Mouse (Mus musculus) liver, embryonic 14.5 days (tissue): ENCODE measurements at regions not wholly inside any gene's neighbourhood (a gene's known extent, or its start where the extent isn't known, plus 50 kb on each side); places are given as distances from the start of the nearest gene placed in this dataset.

ENCODE experiments used
- ATAC-seq: fragments of 200-750 bp; cut with Nextera tagmentation; 2 replicates; pipeline ENCODE4 v1.8.0; 2017; ENCODE audit warnings: moderate number of reproducible peaks, mild to moderate bottlenecking, moderate library complexity; ENCODE audit not compliant: insufficient read depth
- DNase-seq, 3 experiments: peaks; one replicate each; pipeline ENCODE4 v3.0.0-alpha.2; 2012 to 2013; ENCODE audit warnings: low read depth in 3 of 3, low spot score in 3 of 3
- H3K27ac ChIP-seq: fragments of 300-500 bp; sonication (generic); 2 replicates; pipeline ENCODE4 v1.5.1; 2014; ENCODE audit warnings: moderate library complexity, mild to moderate bottlenecking, control low read depth, inconsistent platforms
- H3K27me3 ChIP-seq: fragments of 300-500 bp; sonication (generic); 2 replicates; pipeline ENCODE4 v1.6.1; 2014; ENCODE audit warnings: mild to moderate bottlenecking, low read length, moderate library complexity; ENCODE audit not compliant: control insufficient read depth, insufficient read depth
- H3K36me3 ChIP-seq: fragments of 300-500 bp; sonication (generic); replicated peaks from 2 replicates; pipeline ENCODE4 v1.6.1; 2014; ENCODE audit warnings: low read depth; ENCODE audit not compliant: control insufficient read depth, insufficient read depth
- H3K4me1 ChIP-seq, 2 experiments: fragments of 200-500 bp in 1 of 2; fragments of 300-500 bp in 1 of 2; sonication (generic) in 1 of 2; replicated peaks; 2 replicates each; pipeline ENCODE4 v1.6.1; 2012 to 2014; ENCODE audit warnings: antibody characterized with exemption in 1 of 2, inconsistent platforms in 1 of 2, low read length in 1 of 2; ENCODE audit not compliant: control insufficient read depth in 2 of 2, insufficient read depth in 2 of 2
- H3K4me2 ChIP-seq: fragments of 300-500 bp; sonication (generic); 2 replicates; pipeline ENCODE4 v1.6.1; 2014; ENCODE audit warnings: low read depth, mild to moderate bottlenecking, control low read depth, moderate library complexity
- H3K4me3 ChIP-seq, 2 experiments: fragments of 200-500 bp in 1 of 2; fragments of 300-500 bp in 1 of 2; sonication (generic) in 1 of 2; 2 replicates each; pipeline ENCODE4 v1.5.1; 2012 to 2014; ENCODE audit warnings: low read depth in 2 of 2, low read length in 2 of 2, mild to moderate bottlenecking in 2 of 2, control low read depth in 1 of 2, inconsistent platforms in 1 of 2, moderate library complexity in 1 of 2; ENCODE audit not compliant: insufficient read depth in 1 of 2
- H3K9ac ChIP-seq: fragments of 300-500 bp; sonication (generic); replicated peaks from 2 replicates; pipeline ENCODE4 v1.6.1; 2014; ENCODE audit warnings: mild to moderate bottlenecking, control low read depth, moderate library complexity
- H3K9me3 ChIP-seq: fragments of 300-500 bp; sonication (generic); 2 replicates; pipeline ENCODE4 v1.6.1; 2016; ENCODE audit warnings: low read length, mixed read lengths; ENCODE audit not compliant: control insufficient read depth
- CTCF ChIP-seq: IDR thresholded peaks from 2 replicates; pipeline ENCODE4 v1.5.1; 2016; ENCODE audit warnings: antibody characterized with exemption, low read depth, control low read depth
- EP300 ChIP-seq: IDR thresholded peaks from 2 replicates; pipeline ENCODE4 v1.6.1; 2016; ENCODE audit warnings: antibody characterized with exemption, low read depth
- WGBS: fragments of 180-500 bp; shearing (Covaris S2); extraction: QIAGEN DNeasy Blood & Tissue Kit; methylation state at CpG from one replicate; pipeline ENCODE4 v1.1.7; 2014; ENCODE audit not compliant: insufficient replicate concordance; 5-methylcytosine and 5-hydroxymethylcytosine counted together

GRCm38 (mm10) chr6:81765831-81766230 lies 157.6 kb upstream of the Gcfc2 start:
- no peak for DNase-seq
- no peak overlapping the region for H3K4me2 ChIP-seq
- no peaks in the 10 kb centered on the region for H3K4me1 ChIP-seq
- no peak for ATAC-seq
- H3K27ac ChIP-seq: no peak overlapping the region
- 77% methylated on average over 7 of the region's 7 CpGs for WGBS
- H3K36me3 ChIP-seq: no peaks in the 10 kb centered on the region
- no peak for TF ChIP-seq CTCF
- no peak for TF ChIP-seq EP300
- H3K27me3 ChIP-seq: no peaks in the 10 kb centered on the region
- no peaks in the 10 kb centered on the region for H3K9me3 ChIP-seq
- H3K4me3 ChIP-seq: no peak overlapping the region
- H3K9ac ChIP-seq: no peak overlapping the region

DNA sequence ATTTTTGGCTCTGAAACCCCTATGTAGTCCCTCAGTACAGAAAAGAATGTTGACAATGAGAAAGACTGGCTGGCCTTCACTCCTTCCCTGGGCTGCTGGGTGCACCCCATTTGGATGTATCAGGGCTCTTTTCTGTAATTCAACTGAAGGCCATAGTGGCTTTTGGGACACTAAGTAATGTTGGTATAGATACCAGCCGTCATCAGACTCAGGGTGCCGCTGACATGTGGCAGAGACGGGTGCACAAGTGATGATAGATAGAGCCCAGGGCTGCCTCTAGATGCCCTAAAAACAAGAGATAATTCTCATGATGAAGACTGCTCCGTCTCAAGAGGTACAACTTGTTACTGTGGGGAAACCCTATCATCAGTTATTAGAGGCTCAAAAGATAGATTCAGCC lies 156.7 kb upstream of the Gcfc2 start:
- H3K27me3 ChIP-seq: no peaks in the 10 kb centered on the region
- H3K9me3 ChIP-seq: no peaks in the 10 kb centered on the region
- ATAC-seq (no peak), DNase-seq (no peak)
- no peak overlapping the region for H3K4me2 ChIP-seq
- WGBS: 57% methylated on average over 4 of the region's 4 CpGs
- no peak for TF ChIP-seq CTCF
- no peak for TF ChIP-seq EP300
- no peaks in the 10 kb centered on the region for H3K4me1 ChIP-seq
- H3K9ac ChIP-seq: no peak overlapping the region
- H3K27ac ChIP-seq: no peak overlapping the region
- H3K4me3 ChIP-seq: no peak overlapping the region
- no peaks in the 10 kb centered on the region for H3K36me3 ChIP-seq

DNA sequence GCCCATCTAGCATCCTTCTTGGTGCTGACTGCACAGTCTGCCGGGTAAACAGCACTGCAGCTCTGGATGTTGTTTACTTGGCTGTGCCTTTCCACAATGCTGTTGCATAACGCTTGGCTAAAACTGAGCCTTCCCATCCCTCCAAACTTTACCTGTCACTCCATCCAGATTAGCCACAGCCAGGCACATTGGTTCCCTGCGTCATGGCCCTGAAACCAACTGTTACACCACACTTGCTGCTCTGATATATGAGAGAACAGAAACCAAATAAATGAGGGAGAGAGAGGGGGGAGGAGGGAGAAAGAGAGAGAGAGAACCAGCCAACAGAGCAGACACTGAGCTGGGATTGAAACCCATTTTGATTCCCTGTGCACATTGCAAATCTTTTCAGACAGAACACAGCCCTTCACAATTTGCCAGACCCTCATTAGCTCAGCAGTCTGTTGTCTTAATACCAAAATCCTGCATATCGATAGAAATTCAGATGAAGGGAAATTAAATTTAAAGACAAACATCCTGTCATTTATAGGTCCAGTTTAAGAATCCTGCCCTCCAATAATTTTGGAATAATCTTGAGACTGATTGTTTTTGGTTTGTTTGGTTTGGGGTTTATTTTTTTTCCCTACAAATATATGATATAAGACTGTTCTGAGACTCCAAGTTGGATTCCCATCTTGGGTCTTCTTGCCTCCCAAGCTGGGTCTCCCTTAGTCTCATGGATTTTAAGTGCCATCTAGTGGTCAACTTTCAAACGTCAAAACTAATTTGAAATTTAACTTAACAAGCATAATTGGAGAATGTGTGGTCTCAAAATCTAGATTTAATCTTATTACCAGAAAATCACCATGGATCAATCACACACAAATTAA lies 154.6 kb upstream of the Gcfc2 start:
- Histone ChIP-seq H3K27me3 (no peaks in the 10 kb centered on the region), H3K4me2 (no peak overlapping the region), H3K36me3 (no peaks in the 10 kb centered on the region), H3K27ac (no peak overlapping the region), H3K4me1 (no peaks in the 10 kb centered on the region), H3K9ac (no peak overlapping the region), H3K9me3 (no peaks in the 10 kb centered on the region), H3K4me3 (no peak overlapping the region)
- TF ChIP-seq CTCF (peak; percentile 20; the same call in 1 of the 2 replicates), EP300 (no peak)
- WGBS: 44% methylated on average over 5 of the region's 5 CpGs
- ATAC-seq (no peak), DNase-seq (no peak)

GRCm38 (mm10) chr6:81770301-81770700 lies 153.2 kb upstream of the Gcfc2 start:
- H3K4me3 ChIP-seq: no peak overlapping the region
- DNase-seq (no peak), ATAC-seq (no peak)
- no peak overlapping the region for H3K9ac ChIP-seq
- H3K36me3 ChIP-seq: no peaks in the 10 kb centered on the region
- H3K27me3 ChIP-seq: no peaks in the 10 kb centered on the region
- H3K27ac ChIP-seq: no peak overlapping the region
- no peak overlapping the region for H3K4me2 ChIP-seq
- WGBS: 62% methylated on average over 3 of the region's 3 CpGs
- no peaks in the 10 kb centered on the region for H3K9me3 ChIP-seq
- no peak for TF ChIP-seq CTCF
- TF ChIP-seq EP300: no peak
- no peaks in the 10 kb centered on the region for H3K4me1 ChIP-seq

GRCm38 (mm10) chr6:81771862-81772261 lies 151.6 kb upstream of the Gcfc2 start:
- Histone ChIP-seq H3K4me2 (no peak overlapping the region), H3K4me3 (no peak overlapping the region), H3K27me3 (no peaks in the 10 kb centered on the region), H3K27ac (no peak overlapping the region), H3K9me3 (no peaks in the 10 kb centered on the region), H3K4me1 (no peaks in the 10 kb centered on the region), H3K9ac (no peak overlapping the region), H3K36me3 (no peaks in the 10 kb centered on the region)
- ATAC-seq (no peak), DNase-seq (no peak)
- TF ChIP-seq CTCF (no peak), EP300 (no peak)
